Mouse (Mus musculus) intestine, embryonic 14.5 days (tissue): ENCODE measurements around the gene Exph5. TPM values are rescaled to one million over a fixed set of nuclear protein-coding genes. Genes with fewer than 3 reads are reported as not detected.

ENCODE experiments used
- ATAC-seq: fragments of 200-750 bp; cut with Nextera tagmentation; replicated peaks from 2 replicates; pipeline ENCODE4 v1.8.0; 2017; ENCODE audit warnings: low read depth, moderate number of reproducible peaks, moderate TSS enrichment, moderate library complexity; ENCODE audit not compliant: low FRiP score, low TSS enrichment
- DNase-seq: peaks from one replicate; pipeline ENCODE4 v3.0.0-alpha.2; 2018; ENCODE audit warnings: low spot score
- H3K27ac ChIP-seq: fragments of 300-500 bp; sonication (generic); 2 replicates; pipeline ENCODE4 v1.5.1; 2014; ENCODE audit warnings: low read depth, mild to moderate bottlenecking, control low read depth
- H3K27me3 ChIP-seq: fragments of 300-500 bp; sonication (generic); replicated peaks from 2 replicates; pipeline ENCODE4 v1.6.1; 2014; ENCODE audit warnings: low read length, control low read depth; ENCODE audit not compliant: control insufficient read depth, insufficient read depth
- H3K36me3 ChIP-seq: fragments of 300-500 bp; sonication (generic); 2 replicates; pipeline ENCODE4 v1.6.1; 2014; ENCODE audit warnings: low read length, control low read depth; ENCODE audit not compliant: control insufficient read depth, insufficient read depth
- H3K4me1 ChIP-seq: fragments of 300-500 bp; sonication (generic); replicated peaks from 2 replicates; pipeline ENCODE4 v1.6.1; 2014; ENCODE audit warnings: low read length, control low read depth, mixed read lengths; ENCODE audit not compliant: control insufficient read depth, insufficient read depth
- H3K4me2 ChIP-seq: fragments of 300-500 bp; sonication (generic); 2 replicates; pipeline ENCODE4 v1.6.1; 2014; ENCODE audit warnings: low read length
- H3K4me3 ChIP-seq: fragments of 300-500 bp; sonication (generic); 2 replicates; pipeline ENCODE4 v1.5.1; 2014; ENCODE audit warnings: low read depth, low read length, control low read depth, mixed read lengths
- H3K9ac ChIP-seq: fragments of 300-500 bp; sonication (generic); 2 replicates; pipeline ENCODE4 v1.6.1; 2014; ENCODE audit warnings: mild to moderate bottlenecking, low read length
- H3K9me3 ChIP-seq: fragments of 300-500 bp; sonication (generic); 2 replicates; pipeline ENCODE4 v1.6.1; 2016; ENCODE audit warnings: low read length, control low read depth; ENCODE audit not compliant: control insufficient read depth
- WGBS: fragments of 180-500 bp; shearing (Covaris S2); extraction: QIAGEN DNeasy Blood & Tissue Kit; methylation state at CpG from one replicate; pipeline ENCODE4 v1.1.7; 2014; 5-methylcytosine and 5-hydroxymethylcytosine counted together
- microRNA-seq: library from miRNA; unstranded; fragments of <30 nt; microRNA quantifications from one replicate; pipeline ENCODE4, GENCODE M21; 2016
- polyA plus RNA-seq: library from polyadenylated mRNA; unstranded; fragments of >200 nt; fragmentation: Nextera tagmentation; extraction: Ambion mirVana; gene quantifications from 2 replicates; pipeline ENCODE4 v1.2.1, GENCODE M21; 2014

The Exph5 gene
- polyA plus RNA-seq, 1 experiment from 2014 or later: 4.9 TPM

GRCm38 (mm10) chr9:53408548-53408947 lies 107.1 kb downstream of the Exph5 start:
- DNase-seq (no peak), ATAC-seq (no peak)
- Histone ChIP-seq H3K9me3 (no peaks in the 10 kb centered on the region), H3K4me2 (no peak overlapping the region), H3K27me3 (no peaks in the 10 kb centered on the region), H3K4me1 (0 out of 2 replicates have a peak, but pooled peaks cover 2% of the 10 kb centered on the region), H3K4me3 (no peak overlapping the region), H3K9ac (no peak overlapping the region), H3K27ac (no peak overlapping the region), H3K36me3 (no peaks in the 10 kb centered on the region)
- WGBS: 67% methylated on average over 4 of the region's 4 CpGs

DNA sequence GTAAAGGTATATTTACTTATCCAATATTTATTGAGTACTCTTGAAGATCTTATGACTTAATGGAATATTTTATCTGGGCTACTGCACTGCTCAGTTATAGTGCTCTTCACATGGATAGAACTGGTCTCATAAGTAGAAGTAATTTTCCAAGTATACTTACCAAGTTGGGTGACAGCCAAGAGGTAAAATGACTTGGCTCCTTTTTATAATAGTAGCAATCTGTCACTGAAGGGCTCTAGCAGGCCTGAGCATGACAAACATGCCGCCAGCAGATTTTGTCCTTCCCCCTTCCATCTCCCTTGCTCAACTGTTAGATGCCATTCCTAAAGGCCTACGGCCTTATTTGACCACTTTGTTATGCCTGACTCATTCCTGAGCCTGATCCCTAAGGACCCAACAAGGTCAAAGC lies 107.5 kb downstream of the Exph5 start:
- Histone ChIP-seq H3K4me2 (no peak overlapping the region), H3K4me3 (no peak overlapping the region), H3K36me3 (no peaks in the 10 kb centered on the region), H3K27me3 (no peaks in the 10 kb centered on the region), H3K9me3 (no peaks in the 10 kb centered on the region), H3K4me1 (0 out of 2 replicates have a peak, but pooled peaks cover 2% of the 10 kb centered on the region), H3K27ac (no peak overlapping the region), H3K9ac (no peak overlapping the region)
- WGBS: 90% methylated on average over 2 of the region's 2 CpGs
- ATAC-seq: no peak
- no peak for DNase-seq

- no peaks in the 10 kb centered on the region for H3K27me3 ChIP-seq
- no peak for DNase-seq
- H3K4me2 ChIP-seq: no peak overlapping the region
- no peak overlapping the region for H3K4me3 ChIP-seq
- H3K9ac ChIP-seq: no peak overlapping the region
- no peak for ATAC-seq
- 0 out of 2 replicates have a peak, but pooled peaks cover 2% of the 10 kb centered on the region for H3K4me1 ChIP-seq
- no peaks in the 10 kb centered on the region for H3K9me3 ChIP-seq
- 69% methylated on average over 3 of the region's 3 CpGs for WGBS
- H3K27ac ChIP-seq: no peak overlapping the region
- H3K36me3 ChIP-seq: no peaks in the 10 kb centered on the region
These were observed 108.0 kb downstream of the Exph5 start for GRCm38 (mm10) chr9:53409427-53409826.

DNA sequence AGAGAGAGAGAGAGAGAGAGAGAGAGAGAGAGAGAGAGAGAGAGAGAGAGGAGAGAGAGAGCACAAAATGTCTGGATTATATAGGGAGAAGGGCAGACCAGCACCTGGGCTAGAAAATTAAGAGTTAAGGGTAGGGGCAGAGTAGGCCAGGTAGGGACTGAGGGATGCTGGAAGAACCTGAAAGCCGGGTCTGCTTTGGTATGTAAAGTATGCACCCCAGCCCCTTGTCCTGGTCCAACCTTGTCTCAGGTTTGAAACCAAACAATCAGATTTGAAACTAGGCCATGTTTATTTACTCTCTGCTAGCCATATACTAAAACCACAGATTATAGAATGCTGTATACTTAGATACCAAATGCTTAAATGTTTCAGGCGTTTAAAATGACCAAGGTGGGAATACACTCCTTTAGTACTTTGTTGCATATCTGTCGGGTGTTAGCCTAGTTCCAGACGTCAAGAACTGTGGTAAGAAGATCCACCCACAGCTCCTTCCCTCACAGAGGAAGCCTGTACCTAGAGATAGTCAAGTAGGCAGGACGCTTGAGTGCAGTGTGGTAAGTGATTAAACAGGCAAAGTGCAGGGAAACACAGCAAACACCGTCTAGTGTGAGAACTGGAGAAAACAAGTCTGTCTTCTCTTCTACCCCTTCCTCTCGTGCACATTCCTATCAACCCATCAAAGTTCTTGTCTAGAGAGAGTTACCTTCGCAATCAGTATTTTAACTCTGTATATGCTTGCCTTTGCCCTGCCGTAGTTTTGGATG lies 120.8 kb downstream of the Exph5 start:
- Histone ChIP-seq H3K9ac (no peak overlapping the region), H3K4me1 (no peaks in the 10 kb centered on the region), H3K27ac (no peak overlapping the region), H3K4me2 (no peak overlapping the region), H3K27me3 (no peaks in the 10 kb centered on the region), H3K4me3 (no peak overlapping the region), H3K36me3 (no peaks in the 10 kb centered on the region), H3K9me3 (no peaks in the 10 kb centered on the region)
- ATAC-seq (no peak), DNase-seq (no peak)
- 50% methylated on average over 9 of the region's 9 CpGs for WGBS

- H3K9me3 ChIP-seq: no peaks in the 10 kb centered on the region
These were observed 125.3 kb downstream of the Exph5 start for GRCm38 (mm10) chr9:53426726-53427125.

More at GRCm38 (mm10) chr9:53426726-53427125, 125.3 kb downstream of the Exph5 start:
- no peak overlapping the region for H3K9ac ChIP-seq
- WGBS: 92% methylated on average over 3 of the region's 3 CpGs
- no peak overlapping the region for H3K4me3 ChIP-seq
- H3K4me2 ChIP-seq: no peak overlapping the region
- H3K36me3 ChIP-seq: no peaks in the 10 kb centered on the region
- no peak overlapping the region for H3K27ac ChIP-seq
- ATAC-seq: no peak
- no peaks in the 10 kb centered on the region for H3K4me1 ChIP-seq
- no peaks in the 10 kb centered on the region for H3K27me3 ChIP-seq
- DNase-seq: no peak

Small RNA genes lying within 50 kb of the gene (microRNA-seq; reads per million reads assigned to microRNA genes)
- not detected for gene Mir130c

Other genes starting within 250 kb of the Exph5 start
- gene Ddx10, start 53.6 kb upstream of the Exph5 start, polyA plus RNA-seq: 31.2 and 34.2 TPM in 2 replicates
- gene Kdelc2, start 82.4 kb downstream of the Exph5 start, polyA plus RNA-seq: 27.3 and 31.3 TPM in 2 replicates
- gene 4930550C14Rik, start 100.7 kb downstream of the Exph5 start, polyA plus RNA-seq: 0.84 and 1.0 TPM in 2 replicates
- 16.4 and 20.9 TPM in 2 replicates for gene Atm, start 235.1 kb downstream of the Exph5 start, polyA plus RNA-seq
- 22.4 and 22.8 TPM in 2 replicates for gene Npat, start 235.4 kb downstream of the Exph5 start, polyA plus RNA-seq